Mouse (Mus musculus) gastrocnemius, adult 18-20 months (tissue): Measurements from ENCODE around the gene Col6a4. TPM values are rescaled to one million over a fixed set of nuclear protein-coding genes. Genes with fewer than 3 reads are reported as not detected.

Source experiments
- DNase-seq: peaks from one replicate; pipeline ENCODE4 v3.0.0; 2021; ENCODE audit warnings: low spot score
- total RNA-seq, 2 experiments: library from RNA; stranded (reverse); gene quantifications; 2 replicates each; pipeline ENCODE4 v1.2.3; 2021

Gene Col6a4
- total RNA-seq, 2 experiments from 2014 or later: 0.14 TPM; not detected in 1

- no peak for DNase-seq
Measured at GRCm38 (mm10) chr9:106076234-106076633, 20.3 kb downstream of the Col6a4 start.

DNA sequence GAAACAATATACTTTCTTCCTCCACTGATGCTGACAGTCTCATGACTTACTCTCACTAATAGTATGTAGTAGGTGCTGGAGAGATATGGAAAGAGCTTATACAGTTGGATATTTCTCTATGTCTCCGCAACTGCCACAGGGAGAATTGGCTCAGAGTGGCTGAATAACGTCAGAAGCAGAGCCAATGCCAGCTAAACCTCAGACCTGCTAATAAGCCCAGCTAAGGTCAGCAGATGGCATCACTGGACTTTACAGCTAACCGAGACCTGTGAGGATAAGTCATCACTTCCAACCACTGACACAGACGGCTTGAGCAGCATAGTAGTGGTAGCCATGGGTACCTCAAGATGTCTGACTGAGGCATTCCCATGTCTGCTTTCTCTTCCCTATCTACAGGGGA, 22.6 kb downstream of the Col6a4 start:
- no peak for DNase-seq

DNA sequence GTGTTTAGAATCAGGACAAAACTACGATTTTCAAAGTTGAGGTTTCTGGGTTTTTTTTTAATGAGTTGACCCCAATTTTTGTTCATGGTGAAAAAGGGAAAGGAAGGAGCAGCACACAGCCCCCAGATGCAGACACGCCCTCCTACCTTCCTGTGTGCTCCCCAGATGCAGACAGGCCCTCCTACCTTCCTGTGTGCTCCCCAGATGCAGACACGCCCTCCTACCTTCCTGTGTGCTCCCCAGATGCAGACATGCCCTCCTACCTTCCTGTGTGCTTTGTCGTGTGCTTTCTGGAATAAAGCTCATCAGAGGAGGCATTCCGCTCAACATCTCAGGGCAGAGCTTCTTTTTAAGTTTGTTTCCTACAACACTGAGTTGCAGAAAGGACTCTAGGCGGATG, 24.9 kb downstream of the Col6a4 start:
- no peak for DNase-seq

DNA sequence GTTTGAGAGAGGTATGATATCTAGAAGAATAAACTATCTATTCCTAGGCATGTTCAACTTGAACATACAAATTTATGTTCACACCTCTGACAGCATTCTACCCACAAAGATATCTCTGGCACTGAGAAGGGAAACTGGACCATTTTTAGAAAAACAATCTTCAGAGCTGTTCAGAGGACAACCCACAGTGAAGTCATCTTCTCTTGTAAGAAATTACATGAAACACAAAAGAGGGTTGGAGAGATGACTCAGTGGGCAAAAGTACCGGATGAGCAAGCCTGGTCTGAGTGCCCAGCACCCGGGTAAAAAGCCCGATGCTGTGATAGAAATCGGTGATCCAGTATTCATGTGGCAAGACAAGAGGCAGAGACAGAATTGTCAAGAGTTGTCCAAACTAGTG, 43.1 kb downstream of the Col6a4 start:
- no peak for DNase-seq

GRCm38 (mm10) chr9:106043921-106044503, 52.6 kb downstream of the Col6a4 start:
- DNase-seq: no peak

DNA sequence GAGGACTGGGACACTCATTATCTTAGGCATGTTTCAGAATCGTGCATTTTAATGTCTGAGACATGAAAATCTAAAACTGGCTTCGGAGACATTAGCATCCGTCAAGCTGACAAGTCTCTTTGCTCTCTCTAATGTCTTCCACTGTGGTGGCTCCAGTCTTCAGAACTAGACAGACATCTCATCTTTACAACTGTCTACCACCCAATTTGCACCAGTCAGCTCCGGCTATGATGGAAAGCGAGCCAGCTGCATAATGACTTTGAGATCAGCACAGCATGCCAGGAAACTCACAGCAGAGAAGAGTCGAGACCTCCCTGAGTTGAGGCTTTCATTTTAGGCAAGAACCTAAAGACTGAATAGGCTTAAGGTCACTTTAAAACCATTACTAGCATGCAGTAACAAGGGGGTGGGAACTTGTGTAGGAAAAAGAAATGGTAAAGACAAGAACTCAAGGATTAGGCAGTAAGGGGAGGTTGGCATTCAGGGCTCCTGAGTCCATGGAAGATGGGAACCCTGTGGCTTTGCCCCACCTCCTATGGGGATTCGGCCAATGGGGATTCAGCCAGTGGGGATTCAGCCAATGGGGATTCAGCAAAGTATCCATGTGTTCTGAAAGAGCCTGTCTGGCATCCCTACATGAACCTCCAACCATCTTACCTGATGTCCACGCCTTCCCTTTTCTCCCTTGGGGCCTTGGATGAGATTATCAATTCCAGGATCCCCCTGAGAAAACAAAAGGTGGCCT, 56.5 kb downstream of the Col6a4 start:
- no peak for DNase-seq

DNA sequence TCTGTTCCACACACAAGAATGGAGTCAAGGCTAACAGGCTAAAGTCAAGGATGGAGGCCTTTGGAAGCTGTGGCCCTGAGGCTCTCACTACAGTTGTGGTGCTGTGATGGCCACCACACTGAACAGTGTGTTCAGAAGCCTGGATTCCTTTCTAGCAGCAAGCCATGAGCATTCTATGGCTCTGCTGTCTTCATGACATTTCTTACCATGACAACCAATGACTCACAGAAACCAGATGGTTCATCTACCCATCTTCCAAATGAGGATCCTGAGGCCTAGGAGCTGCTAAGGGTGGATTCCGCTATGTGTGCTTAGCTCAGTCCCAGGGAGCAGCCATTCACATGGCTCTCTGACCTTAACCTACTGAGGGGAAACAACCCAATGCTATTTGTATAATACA, 57.3 kb downstream of the Col6a4 start:
- no peak for DNase-seq

- peak; percentile 50 for DNase-seq
Measured at GRCm38 (mm10) chr9:106038865-106039264, 57.7 kb downstream of the Col6a4 start.

DNA sequence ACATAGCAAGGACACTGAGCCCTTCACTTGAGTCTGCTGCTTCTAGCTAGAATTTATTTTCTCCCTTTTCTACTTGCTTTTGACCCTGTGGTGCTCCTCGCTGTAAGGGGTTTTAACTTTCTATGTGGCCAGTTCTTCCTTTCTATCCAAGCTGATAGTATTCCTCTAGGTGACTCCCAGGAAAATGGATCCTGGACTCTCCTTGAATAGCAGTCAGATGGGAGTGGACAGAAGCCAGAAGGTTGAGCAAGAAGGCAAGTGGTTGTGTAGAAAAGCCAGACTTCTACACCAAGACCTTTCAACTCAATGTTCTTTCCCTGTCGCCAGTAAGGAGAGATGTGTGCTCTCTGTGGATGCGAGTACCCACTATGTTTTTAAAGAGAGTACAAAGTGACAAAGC, 80.9 kb downstream of the Col6a4 start:
- DNase-seq: no peak

GRCm38 (mm10) chr9:106013139-106013538, 83.4 kb downstream of the Col6a4 start:
- DNase-seq: no peak

DNA sequence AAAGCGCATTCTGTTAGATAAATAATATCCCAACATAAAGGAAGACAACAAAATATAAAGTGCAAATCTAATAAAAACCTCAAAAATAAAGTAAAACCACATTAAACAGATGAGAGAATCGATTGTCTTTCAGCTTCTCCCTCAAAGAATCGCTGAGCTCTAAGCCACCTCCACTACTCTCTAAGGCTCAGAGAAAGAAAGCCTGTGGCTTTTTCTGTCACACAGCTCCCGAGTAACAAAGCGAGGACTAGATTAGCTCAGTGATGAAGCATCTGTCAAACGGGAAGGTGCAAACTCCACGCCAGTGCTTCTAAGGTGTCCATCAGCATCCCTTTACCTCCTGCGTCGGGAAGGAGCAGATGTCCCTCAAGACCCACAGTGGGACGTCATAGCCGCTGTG, 98.6 kb downstream of the Col6a4 start:
- DNase-seq: no peak

DNA sequence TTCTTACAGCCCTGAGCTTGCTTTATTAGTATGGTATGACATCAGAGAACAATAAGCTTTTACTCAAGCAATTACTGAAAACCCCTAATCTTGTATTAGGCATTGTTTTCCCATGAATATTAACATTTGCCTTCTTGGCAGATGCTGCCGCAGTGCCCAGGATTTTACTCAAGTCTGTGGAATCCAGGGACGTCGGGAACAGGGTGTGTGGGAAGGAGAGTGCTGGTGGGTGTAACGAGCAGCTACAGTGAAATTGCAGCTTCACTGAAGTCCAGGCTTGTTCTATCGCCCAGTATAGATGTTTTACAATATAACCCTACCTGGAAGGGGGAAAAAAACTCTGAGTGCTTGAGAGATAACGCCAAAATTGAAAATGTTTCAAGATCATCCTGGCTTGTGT, 104.2 kb downstream of the Col6a4 start:
- DNase-seq: no peak

DNA sequence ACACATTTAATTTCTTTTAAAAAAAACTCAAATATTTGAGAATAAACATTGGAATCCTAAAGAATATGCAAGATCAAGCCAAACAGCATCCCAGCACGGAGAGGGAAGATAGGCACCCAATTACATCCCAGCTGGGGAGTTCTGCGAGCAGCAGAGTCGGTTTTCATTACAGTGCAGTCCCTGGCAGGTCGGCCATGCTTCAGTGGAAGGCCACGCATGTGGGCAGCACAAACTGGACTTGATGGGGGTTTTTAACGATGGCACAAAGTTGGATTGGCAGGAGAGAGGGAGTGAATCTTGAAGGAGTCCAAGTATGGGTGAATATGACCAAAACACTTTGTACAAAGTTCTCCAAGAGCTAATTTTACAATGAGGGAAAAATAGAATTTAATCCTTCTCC, 106.5 kb downstream of the Col6a4 start:
- DNase-seq: no peak

- no peak for DNase-seq
Measured at GRCm38 (mm10) chr9:105989468-105989867, 107.1 kb downstream of the Col6a4 start.

DNA sequence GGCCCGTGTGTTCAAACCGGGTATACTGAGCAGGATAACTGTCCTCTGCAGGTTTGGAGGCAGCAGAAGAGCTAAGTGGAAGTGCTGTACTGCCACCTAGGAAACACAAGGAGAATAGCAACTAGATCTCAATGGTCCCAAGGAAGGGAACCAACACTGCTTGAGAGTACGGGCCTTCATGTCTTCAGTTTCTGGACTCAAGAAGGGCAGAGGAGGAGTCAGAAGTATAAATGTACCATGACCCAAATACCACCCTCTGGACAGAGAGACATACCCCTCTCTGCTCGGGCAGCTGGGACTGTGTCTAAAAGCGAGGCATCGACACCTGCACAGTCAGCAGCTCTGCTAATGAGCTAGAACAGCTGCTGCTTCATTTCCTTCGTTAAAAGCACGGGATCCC, 108.5 kb downstream of the Col6a4 start:
- DNase-seq: peak; percentile 4

DNA sequence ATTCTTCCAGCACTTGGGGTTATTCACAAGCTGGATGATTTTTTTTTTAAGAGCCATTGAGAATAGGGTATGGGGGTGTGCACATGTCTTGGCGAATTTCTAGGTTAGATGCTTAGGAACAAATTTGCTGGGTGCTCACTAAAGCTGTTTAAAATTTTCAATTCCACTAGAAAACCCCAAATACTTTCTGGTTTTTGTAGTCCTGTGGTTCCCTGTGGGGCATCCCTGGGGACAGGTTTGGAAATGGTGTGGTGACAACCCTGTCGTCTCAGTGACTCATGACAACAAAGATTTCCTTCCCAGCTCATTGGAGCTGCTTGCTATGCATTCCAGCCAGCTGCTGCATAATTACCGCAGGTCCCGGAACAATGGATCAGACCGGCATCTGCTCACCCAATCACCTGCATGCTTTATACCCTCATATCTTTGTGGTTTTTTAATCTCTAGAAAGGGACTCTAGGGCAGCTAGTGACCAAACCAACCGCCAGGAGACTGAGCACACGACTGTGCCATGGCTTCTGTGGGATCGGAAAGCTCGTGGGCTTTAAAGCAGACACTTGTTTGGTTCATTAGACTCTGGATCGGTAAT, 111.6 kb downstream of the Col6a4 start:
- DNase-seq: no peak

- no peak for DNase-seq
Measured at GRCm38 (mm10) chr9:105978479-105978878, 118.1 kb downstream of the Col6a4 start.

GRCm38 (mm10) chr9:105976871-105977270, 119.7 kb downstream of the Col6a4 start:
- no peak for DNase-seq

DNA sequence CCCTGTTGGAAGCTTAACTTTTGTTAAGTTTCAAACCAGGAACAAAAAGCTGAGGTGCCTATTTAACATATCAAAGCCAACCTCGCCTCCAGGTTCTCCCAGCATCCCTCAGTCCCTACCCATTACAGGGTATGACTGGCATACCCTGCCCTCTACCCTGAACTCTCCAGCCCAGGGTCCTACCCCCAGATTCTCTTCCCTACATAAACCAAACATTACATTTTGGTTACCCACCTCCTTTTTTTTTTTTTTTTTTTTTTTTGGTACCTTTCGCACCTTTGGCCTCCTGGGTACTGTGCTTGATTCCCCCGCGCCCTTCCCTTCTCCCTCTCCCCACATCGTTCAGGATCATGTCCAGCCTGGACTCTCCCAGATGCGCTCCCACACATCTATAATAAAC, 120.3 kb downstream of the Col6a4 start:
- DNase-seq: no peak

GRCm38 (mm10) chr9:105973736-105974135, 122.8 kb downstream of the Col6a4 start:
- DNase-seq: no peak

- no peak for DNase-seq
Measured at GRCm38 (mm10) chr9:105972031-105972430, 124.6 kb downstream of the Col6a4 start.

DNA sequence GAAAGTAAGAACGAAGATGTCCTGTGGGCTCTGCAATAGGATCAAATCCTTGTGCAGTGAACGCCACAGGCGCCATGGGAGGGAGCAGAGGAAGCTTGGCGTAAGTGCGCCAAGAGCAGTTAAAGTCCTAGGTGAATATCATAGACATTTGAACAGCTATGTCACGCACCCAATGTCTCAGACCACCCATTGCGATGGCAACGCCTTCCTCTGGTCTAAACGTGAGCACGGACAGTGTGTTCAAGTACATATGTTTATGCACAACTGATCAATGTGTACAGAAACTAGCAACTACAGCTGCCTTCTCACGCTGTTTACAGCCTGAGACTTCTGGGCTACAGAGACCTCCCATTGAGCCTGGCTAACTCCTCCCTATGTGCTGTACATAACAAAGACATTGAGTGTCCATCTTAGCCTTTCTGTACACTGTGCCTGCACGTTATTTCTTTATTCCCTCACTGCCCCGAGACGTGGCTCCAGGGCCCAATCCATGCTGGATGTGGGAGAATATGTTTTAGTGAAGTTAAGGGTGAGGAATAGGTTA, 125.2 kb downstream of the Col6a4 start:
- no peak for DNase-seq

DNA sequence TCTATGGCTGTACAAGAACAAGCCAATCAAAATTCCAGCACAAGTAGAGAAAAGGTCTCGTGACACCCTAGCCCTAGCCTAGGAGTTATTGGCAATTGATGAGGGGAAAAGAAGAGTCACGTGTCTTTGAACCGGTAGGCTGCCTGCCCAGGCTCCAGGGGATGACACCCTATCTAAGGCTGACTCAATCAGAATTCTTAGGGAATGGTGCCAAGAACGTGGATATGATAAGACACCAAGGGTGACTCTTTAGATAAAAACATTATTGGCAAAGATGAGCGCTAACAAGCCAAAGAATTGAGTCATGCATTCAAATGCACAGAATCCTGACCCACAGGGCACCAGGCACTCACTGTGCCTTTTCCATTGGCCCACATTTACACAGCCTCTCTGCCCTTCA, 125.7 kb downstream of the Col6a4 start:
- no peak for DNase-seq
